Mouse (Mus musculus) urinary bladder, adult 18-20 months (tissue): Measurements from ENCODE around the gene Rrnad1.

Experiments used
- DNase-seq, 2 experiments: peaks; one replicate each; pipeline ENCODE4 v3.0.0; 2022; ENCODE audit warnings: low spot score in 2 of 2, mixed read lengths in 2 of 2

Gene Rrnad1

GRCm38 (mm10) chr3:87885281-87886003 lies 45.1 kb downstream of the Rrnad1 start, which contains the start of gene Prcc:
Prcc (minus strand) TSS chr3:87885608.
- DNase-seq: peak; percentile 73 to 91

GRCm38 (mm10) chr3:87884708-87885251 lies 45.7 kb downstream of the Rrnad1 start:
- peak; percentile 14 to 21 for DNase-seq

GRCm38 (mm10) chr3:87884291-87884690 lies 46.2 kb downstream of the Rrnad1 start:
- no peak for DNase-seq

GRCm38 (mm10) chr3:87877730-87878129 lies 52.8 kb downstream of the Rrnad1 start:
- no peak for DNase-seq
